Mouse (Mus musculus) heart, postnatal 0 days (tissue): ENCODE measurements around the gene Scaf1. TPM values are rescaled to one million over a fixed set of nuclear protein-coding genes. Genes with fewer than 3 reads are reported as not detected.

Experiments
- ATAC-seq: fragments of 200-750 bp; cut with Nextera tagmentation; 2 replicates; pipeline ENCODE4 v1.8.0; 2017; ENCODE audit warnings: low read depth, moderate number of reproducible peaks, moderate library complexity; ENCODE audit not compliant: insufficient read depth
- DNase-seq: peaks from one replicate; pipeline ENCODE4 v3.0.0-alpha.2; 2016; ENCODE audit warnings: low spot score
- H3K27ac ChIP-seq: fragments of 300-500 bp; sonication (generic); 2 replicates; pipeline ENCODE4 v1.5.1; 2014; ENCODE audit warnings: low read depth, mild to moderate bottlenecking
- H3K27me3 ChIP-seq: fragments of 300-500 bp; sonication (generic); 2 replicates; pipeline ENCODE4 v1.6.1; 2014; ENCODE audit warnings: low read length, mixed read lengths; ENCODE audit not compliant: control insufficient read depth, insufficient read depth
- H3K36me3 ChIP-seq: fragments of 300-500 bp; sonication (generic); replicated peaks from 2 replicates; pipeline ENCODE4 v1.6.1; 2014; ENCODE audit warnings: low read length, mixed read lengths; ENCODE audit not compliant: control insufficient read depth, insufficient read depth
- H3K4me1 ChIP-seq: fragments of 300-500 bp; sonication (generic); 2 replicates; pipeline ENCODE4 v1.6.1; 2014; ENCODE audit warnings: antibody characterized with exemption; ENCODE audit not compliant: control insufficient read depth, insufficient read depth
- H3K4me2 ChIP-seq: fragments of 300-500 bp; sonication (generic); 2 replicates; pipeline ENCODE4 v1.6.1; 2014; ENCODE audit warnings: low read depth, mild to moderate bottlenecking, low read length, moderate library complexity
- H3K4me3 ChIP-seq: fragments of 300-500 bp; sonication (generic); 2 replicates; pipeline ENCODE4 v1.5.1; 2014; ENCODE audit warnings: low read depth, low read length
- H3K9ac ChIP-seq: fragments of 300-500 bp; sonication (generic); replicated peaks from 2 replicates; pipeline ENCODE4 v1.6.1; 2014; ENCODE audit warnings: low read depth, low read length, mixed read lengths
- H3K9me3 ChIP-seq: fragments of 300-500 bp; sonication (generic); replicated peaks from 2 replicates; pipeline ENCODE4 v1.6.1; 2016; ENCODE audit warnings: low read length; ENCODE audit not compliant: control insufficient read depth
- CTCF ChIP-seq: IDR thresholded peaks from 2 replicates; pipeline ENCODE4 v1.5.1; 2016; ENCODE audit warnings: antibody characterized with exemption, control low read depth, low read depth
- EP300 ChIP-seq: IDR thresholded peaks from 2 replicates; pipeline ENCODE4 v1.6.1; 2016; ENCODE audit warnings: antibody characterized with exemption, low read depth
- WGBS: fragments of 180-500 bp; shearing (Covaris S2); extraction: QIAGEN DNeasy Blood & Tissue Kit; methylation state at CpG from one replicate; pipeline ENCODE4 v1.1.7; 2014; 5-methylcytosine and 5-hydroxymethylcytosine counted together
- polyA plus RNA-seq: library from polyadenylated mRNA; unstranded; fragments of >200 nt; fragmentation: Nextera tagmentation; extraction: Ambion mirVana; gene quantifications from 2 replicates; pipeline ENCODE4 v1.2.1, GENCODE M21; 2015
- total RNA-seq: library from RNA; depleted of rRNA; stranded (reverse); fragments of >200 nt; gene quantifications from 2 replicates; pipeline ENCODE4 v1.2.3, GENCODE M21; 2014; ENCODE audit warnings: low replicate concordance

The Scaf1 gene
- total and polyA plus RNA-seq, 2 experiments from 2014 or later: 17.9 to 37.8 TPM

GRCm38 (mm10) chr7:45048001-45048890 lies 32.1 kb upstream of the Scaf1 start:
- ATAC-seq (no peak), DNase-seq (no peak)
- Histone ChIP-seq H3K36me3 (peaks cover 75% of the 10 kb centered on the region), H3K4me3 (no peak overlapping the region), H3K4me2 (no peak overlapping the region), H3K9me3 (no peaks in the 10 kb centered on the region), H3K27me3 (no peaks in the 10 kb centered on the region), H3K9ac (no peak overlapping the region), H3K4me1 (peaks cover 14% of the 10 kb centered on the region), H3K27ac (no peak overlapping the region)
- TF ChIP-seq EP300: no peak
- TF ChIP-seq CTCF: no peak
- WGBS: 90% methylated on average over 38 of the region's 38 CpGs

- H3K4me1 ChIP-seq: peaks cover 14% of the 10 kb centered on the region
- no peak overlapping the region for H3K27ac ChIP-seq
- ATAC-seq (no peak), DNase-seq (no peak)
- no peaks in the 10 kb centered on the region for H3K9me3 ChIP-seq
- H3K4me2 ChIP-seq: no peak overlapping the region
- H3K4me3 ChIP-seq: no peak overlapping the region
- 98% methylated on average over 14 of the region's 14 CpGs for WGBS
- no peak overlapping the region for H3K9ac ChIP-seq
- peaks cover 83% of the 10 kb centered on the region for H3K36me3 ChIP-seq
- no peaks in the 10 kb centered on the region for H3K27me3 ChIP-seq
- no peak for TF ChIP-seq CTCF
- no peak for TF ChIP-seq EP300
These were observed 31.3 kb upstream of the Scaf1 start for GRCm38 (mm10) chr7:45047491-45047890.

DNA sequence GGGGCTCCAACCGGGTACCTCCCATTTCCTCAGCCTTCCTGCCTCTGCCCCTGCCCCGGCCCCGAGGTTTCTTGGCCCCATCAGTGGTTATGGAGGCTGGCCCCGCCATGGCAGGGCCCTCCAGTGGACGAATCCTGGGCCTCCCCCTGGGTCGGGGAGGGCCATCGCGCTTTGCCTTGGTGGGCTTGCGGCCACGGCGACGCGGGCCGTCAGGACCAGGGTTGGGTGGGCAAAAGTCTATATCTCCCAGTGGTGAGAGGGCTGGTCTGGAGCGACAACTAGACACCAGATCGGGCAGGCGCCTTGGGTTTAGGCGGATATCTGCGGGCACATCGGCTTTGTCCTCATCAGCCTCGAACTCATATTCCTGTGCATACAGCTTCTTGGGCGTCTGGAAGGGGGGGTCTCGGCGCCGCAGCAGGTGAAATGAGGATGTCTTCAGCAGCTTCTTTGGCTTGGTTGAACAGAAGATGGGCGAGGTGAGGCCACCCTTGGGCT lies 30.7 kb upstream of the Scaf1 start:
- TF ChIP-seq CTCF: no peak
- no peaks in the 10 kb centered on the region for H3K27me3 ChIP-seq
- no peaks in the 10 kb centered on the region for H3K9me3 ChIP-seq
- no peak overlapping the region for H3K4me2 ChIP-seq
- DNase-seq (no peak), ATAC-seq (no peak)
- H3K4me1 ChIP-seq: peaks cover 10% of the 10 kb centered on the region
- H3K36me3 ChIP-seq: peaks cover 88% of the 10 kb centered on the region
- no peak overlapping the region for H3K27ac ChIP-seq
- 93% methylated on average over 26 of the region's 26 CpGs for WGBS
- no peak overlapping the region for H3K9ac ChIP-seq
- H3K4me3 ChIP-seq: no peak overlapping the region

- no peak overlapping the region for H3K27ac ChIP-seq
- WGBS: 93% methylated on average over 22 of the region's 22 CpGs
- ATAC-seq (no peak), DNase-seq (no peak)
- TF ChIP-seq CTCF: no peak
- TF ChIP-seq EP300: no peak
- no peak overlapping the region for H3K9ac ChIP-seq
- H3K36me3 ChIP-seq: peaks cover 99% of the 10 kb centered on the region
- H3K4me2 ChIP-seq: no peak overlapping the region
- no peak overlapping the region for H3K4me3 ChIP-seq
- H3K27me3 ChIP-seq: no peaks in the 10 kb centered on the region
- no peaks in the 10 kb centered on the region for H3K4me1 ChIP-seq
- H3K9me3 ChIP-seq: no peaks in the 10 kb centered on the region
These were observed 29.6 kb upstream of the Scaf1 start for GRCm38 (mm10) chr7:45045741-45046140.

- Histone ChIP-seq H3K27me3 (no peaks in the 10 kb centered on the region), H3K9ac (no peak overlapping the region), H3K36me3 (peaks cover 98% of the 10 kb centered on the region), H3K4me2 (no peak overlapping the region), H3K4me3 (no peak overlapping the region), H3K4me1 (no peaks in the 10 kb centered on the region), H3K9me3 (no peaks in the 10 kb centered on the region), H3K27ac (no peak overlapping the region)
- TF ChIP-seq EP300: no peak
- TF ChIP-seq CTCF: no peak
- ATAC-seq (no peak), DNase-seq (no peak)
- 94% methylated on average over 14 of the region's 14 CpGs for WGBS
These were observed 27.1 kb upstream of the Scaf1 start for GRCm38 (mm10) chr7:45043307-45043706.
